Mouse (Mus musculus): ENCODE results near the gene Pitx2.
A peak's percentile ranks its signal among the peaks of the same experiment; 100 is the strongest.

Gene Pitx2

GRCm38 (mm10) chr3:129218371-129218921 lies 18.8 kb downstream of the Pitx2 start:
- DNase-seq, result no peak

DNA sequence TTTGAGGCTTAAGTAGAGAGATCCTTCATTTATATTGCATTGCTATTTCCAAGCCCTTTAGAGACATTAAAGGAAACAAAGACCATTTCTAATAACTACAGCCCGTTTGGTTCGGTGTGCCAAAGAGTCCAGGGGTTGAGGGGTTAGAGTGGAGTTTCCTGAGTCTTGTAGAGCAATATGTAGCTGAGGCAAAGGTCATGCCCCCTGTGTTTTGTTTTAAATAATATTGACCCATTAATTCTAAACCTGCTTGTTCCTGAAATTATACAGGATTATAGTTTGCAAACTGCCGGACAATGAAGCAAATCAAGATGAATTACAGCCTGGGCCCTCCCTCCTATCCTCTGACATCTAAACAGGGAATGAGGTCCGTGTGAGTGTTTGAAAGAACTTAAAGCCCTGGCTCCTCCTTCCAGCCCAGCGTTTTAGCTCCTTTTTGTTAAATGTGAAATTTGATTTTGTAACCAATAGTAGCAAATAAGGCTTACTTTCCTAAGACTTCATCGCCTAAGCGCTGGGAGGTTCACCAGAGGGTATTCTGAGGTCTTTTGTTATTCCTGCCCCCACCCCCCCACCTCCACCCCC lies 20.5 kb downstream of the Pitx2 start:
- DNase-seq, result no peak

- peak; percentile 87 for DNase-seq
These were observed 21.2 kb downstream of the Pitx2 start for GRCm38 (mm10) chr3:129220681-129221379.

DNA sequence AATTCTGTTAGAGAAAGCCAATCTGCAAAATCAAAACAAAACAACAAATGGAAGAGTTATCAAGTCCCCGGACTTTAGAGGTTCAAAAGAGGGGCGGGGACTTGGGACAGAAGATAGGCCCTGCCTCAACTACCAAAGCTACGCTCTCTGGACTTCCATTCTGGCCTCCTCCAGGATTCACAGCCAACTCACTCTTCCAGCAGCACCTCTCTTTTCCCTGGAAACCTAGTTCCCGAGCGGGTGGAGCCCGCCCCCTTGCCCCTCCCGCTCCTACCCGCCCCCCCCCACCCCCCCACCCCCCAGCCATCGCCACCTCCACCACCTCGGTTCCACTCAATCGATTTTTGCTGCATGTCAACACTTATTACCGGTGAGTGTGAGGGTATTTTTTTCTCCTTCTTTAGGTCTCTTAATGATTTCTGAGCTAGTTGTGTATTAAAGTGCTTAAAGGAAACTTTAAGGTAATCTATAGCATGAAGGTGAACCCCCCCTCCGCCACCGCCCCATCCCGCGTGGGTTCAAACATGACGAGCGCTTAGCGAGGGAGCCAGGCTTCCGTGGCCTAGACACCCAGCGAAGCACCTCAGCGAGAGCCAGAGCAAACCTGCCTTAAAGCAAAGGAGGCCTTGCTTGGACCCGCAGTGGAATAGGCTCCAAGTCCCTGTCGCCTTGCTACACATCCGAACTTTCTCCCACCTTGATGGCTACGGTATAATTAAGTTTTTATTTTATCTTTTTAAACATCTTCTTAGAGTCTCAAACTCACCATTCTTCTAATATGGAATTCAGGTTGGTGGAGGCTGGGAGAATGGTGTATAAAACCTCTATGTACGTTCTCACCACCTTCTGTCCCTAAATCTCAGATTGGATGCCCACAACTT lies 21.9 kb downstream of the Pitx2 start:
- DNase-seq, result no peak

GRCm38 (mm10) chr3:129222448-129223290 lies 23.0 kb downstream of the Pitx2 start:
- DNase-seq, result no peak

DNA sequence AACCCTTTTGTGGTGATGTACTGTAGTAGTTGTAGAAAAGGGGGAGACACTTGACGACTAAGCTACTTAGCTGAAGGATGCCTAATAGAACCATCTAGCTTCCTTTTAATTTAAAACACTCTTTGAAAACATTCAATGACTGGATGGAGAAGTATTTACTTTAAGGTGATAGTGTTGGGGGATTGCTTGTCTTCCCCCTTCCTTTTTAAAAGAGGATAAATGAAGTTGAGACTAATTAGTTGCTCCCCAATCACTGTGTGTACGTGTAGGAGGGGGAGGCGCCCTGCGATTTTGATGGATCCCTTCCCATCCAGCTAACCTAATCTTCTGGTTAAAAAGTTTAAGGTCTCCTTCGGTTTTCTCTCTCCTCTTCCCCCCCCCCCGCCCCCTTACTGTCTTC lies 23.7 kb downstream of the Pitx2 start:
- DNase-seq, result no peak

DNA sequence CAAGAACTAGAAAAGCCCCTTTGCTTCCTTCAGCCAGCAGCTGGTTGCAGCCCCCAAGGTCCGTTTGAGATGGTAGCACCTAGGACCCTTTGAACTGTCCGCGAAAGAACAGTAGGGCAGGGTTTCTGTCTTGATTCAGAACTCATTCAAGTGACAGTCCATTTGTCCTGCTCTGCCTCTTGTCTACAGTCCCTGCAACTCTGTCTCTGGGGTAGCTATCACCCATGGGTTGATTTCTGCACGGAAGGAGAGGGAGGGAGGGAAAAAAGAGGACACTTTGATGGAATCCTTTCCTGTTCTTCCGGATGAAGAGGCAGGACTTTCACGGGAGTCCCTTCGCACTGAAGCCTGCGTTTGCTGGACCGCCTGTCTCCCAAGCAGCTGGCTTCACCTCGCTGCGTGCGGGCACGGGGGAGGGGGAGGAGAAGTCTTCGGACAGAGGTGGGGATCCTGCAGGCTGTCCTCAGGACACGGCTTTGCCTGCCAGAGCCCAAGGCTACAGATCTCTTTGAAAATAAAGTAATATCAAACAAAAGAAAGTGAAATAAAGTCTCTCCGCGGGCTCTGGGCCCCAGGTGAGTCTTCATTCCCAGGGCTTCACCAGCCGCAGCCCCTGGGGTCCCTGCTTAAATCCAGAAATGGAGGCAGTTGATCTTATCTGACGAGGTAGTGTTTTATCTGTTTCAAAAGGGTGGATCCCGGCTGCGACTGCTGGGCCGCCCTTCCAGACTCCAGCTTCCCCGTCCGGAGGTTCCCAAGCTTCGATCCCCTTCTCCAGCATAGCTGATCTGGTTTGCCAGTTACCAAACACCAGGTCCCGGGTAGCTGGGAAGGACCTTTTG lies 24.5 kb downstream of the Pitx2 start:
- peak; percentile 45 for DNase-seq

DNA sequence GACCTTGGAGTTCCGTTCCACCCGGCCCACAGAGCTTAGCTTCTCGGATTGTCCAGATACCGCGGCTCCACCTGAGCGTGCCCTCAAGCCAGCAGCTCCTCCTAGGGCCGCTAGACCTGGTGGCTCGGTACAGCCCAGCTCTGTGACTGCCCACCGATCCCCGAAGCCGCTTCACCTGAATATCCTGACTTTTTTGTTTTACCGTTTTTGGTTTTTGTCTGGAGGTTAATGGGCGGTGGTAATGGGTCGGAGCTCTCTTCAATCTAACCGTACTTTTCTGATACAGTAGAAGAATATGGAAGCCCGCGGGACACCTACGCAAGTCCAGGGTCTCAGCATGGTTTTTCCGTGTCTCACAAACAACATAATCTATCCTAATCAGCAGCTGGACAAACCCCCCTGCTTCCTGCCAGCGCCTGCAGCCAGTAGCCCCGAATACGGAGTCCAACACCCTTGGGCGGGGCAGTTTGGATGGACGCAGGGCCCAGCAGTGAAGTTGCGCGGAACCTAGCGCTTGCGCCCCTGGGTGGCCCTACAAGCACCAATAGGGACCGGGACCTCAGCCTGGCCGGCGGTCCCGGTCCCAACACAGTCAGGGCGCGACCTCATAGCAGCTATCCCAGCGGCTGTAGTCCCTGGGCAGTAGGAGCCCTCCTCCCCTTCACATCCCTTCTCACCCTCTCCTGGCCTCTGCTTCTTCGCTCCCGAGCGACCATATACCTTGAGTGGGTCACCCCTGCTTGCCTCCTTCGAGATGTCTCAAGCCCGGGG lies 25.3 kb downstream of the Pitx2 start:
- peak; percentile 81 for DNase-seq

DNA sequence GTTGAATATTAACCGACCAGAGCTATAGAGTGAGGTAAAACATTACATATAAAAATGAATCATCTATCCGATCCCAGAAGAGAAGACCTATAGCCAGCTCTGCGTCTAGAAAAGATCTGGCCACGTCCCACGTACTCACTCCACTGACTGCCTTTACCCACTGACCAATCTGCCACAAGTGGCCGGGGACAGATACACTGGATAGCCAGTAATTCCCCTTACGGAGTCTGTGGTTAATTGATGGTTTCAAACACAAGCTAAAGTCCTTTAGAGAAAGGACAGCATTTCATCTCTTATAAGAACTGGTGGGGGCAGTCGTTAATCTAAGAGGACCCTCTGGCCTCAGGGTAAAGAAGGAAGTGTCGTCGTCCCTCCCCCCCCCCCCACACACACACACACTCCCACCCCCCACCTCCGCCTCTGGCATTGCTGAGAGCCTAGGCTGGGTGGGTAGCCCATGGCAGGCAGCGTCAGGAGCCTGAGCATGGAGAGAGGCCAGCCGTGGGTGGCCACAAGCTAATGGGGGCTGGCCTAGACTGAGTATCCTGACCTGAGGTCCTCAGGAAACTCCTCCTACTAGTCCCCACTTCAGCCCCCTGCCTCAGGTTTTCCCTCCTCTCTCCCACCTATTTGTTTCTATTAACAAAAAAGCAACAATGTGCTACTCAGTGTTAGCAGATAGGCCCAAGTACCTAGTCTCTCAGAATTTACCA lies 26.1 kb downstream of the Pitx2 start:
- DNase-seq, result no peak

GRCm38 (mm10) chr3:129226681-129227080 lies 27.0 kb downstream of the Pitx2 start:
- DNase-seq, result no peak

DNA sequence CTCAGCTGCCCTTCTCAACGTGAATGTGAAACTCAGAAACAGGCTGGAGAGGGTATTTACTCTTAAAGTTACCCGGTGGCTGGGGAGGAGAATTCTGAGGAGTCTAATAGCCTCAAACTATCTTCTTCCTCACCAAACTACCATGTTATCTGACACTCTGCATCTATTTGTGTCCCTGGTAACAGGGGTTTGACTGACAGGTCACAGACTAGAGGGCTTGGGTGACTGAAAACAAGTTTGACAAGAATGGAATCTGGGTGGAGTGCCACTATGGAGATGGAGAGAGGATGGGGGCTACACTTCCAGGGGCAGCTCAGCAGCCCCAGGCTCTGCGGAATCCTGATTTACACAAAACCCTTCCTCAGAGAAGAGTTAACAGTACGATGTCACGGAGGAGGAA lies 27.7 kb downstream of the Pitx2 start:
- DNase-seq, result no peak

- DNase-seq, result no peak
These were observed 38.3 kb downstream of the Pitx2 start for GRCm38 (mm10) chr3:129238010-129238409.

GRCm38 (mm10) chr3:129238664-129239258 lies 39.1 kb downstream of the Pitx2 start:
- DNase-seq, result no peak

DNA sequence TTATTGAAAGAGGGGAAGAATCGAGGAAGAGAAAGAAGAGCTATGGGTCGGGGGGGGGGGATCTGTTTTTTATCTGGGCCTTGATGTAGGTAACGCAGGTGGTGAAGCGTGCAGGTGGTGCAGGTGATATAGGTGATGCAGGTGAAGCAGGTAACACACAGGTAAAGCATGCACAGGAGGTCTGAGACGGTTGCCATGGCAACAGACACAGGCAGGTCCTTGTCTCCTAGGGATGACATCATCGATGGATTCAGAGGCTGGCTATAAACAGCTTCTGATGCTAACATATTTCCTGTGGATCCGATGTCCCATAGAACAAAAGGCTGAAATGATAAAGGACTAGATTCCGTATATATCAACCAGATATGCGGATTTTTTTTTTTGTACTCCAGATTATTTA lies 51.3 kb downstream of the Pitx2 start:
- no peak for DNase-seq

DNA sequence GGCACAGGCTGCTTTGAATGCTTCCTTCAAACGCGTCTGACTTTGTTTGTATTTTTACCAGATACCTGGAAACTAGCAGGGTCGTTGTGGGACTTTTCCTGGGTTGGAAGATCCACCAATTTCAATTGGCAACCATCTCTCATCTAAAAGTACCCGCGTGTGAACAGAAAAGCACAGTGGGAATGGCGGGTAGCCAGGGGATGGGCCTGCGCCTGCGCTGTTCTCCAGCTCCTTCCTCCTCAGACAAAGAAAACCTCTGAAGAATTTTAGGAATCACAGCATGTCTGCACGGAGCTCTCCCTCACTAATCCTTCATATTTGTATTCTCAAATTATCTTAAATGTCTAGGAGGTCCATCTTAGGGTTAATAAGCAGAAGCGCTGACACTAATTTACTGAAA lies 54.6 kb downstream of the Pitx2 start:
- no peak for DNase-seq

GRCm38 (mm10) chr3:129256283-129256682 lies 56.6 kb downstream of the Pitx2 start:
- DNase-seq, result no peak

DNA sequence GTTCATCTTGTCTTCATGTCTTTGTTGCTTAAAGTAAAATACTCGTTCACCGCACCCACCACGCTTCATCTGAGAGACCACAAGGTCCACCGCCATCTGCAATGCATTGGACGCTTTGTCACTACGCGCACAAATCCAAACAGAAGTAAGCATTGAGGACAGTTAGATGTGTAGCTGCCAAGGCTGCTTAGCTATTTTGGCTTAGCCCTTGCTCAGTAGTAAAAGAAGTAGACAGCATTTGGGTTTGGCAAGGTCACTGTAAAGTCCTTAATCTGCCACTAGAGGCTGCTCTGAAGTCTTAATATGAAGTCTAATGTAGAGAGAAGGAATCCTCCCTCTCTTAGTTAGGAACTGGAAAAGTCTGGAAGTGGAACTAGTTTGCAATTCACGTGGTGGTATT lies 57.1 kb downstream of the Pitx2 start:
- DNase-seq, result peak; percentile 46

DNA sequence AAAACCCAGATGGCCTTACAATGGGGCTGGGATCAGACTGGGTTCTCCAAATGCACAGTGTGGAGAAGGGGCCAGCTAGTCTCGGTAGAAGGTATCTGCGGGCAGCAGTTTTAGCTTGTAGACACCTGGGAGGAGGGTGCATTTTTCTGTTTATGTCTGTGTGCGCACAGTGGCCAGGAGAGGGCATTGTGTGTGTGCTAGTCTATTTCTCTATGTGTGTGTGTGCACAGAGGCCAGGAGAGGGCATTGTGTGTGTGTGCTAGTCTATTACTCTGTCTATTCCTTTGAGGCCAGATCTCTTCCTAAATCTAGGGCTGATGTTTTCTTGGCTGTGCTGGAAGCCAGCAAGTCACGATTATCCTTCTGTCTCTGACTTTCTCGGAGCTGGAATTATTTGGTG lies 58.8 kb downstream of the Pitx2 start:
- no peak for DNase-seq
